Mouse (Mus musculus) cortical plate, adult 2 months (tissue): ENCODE results near the gene Myt1l.

Experiments
- CTCF ChIP-seq: fragments of 200-500 bp; IDR thresholded peaks from 2 replicates; pipeline ENCODE4 v1.5.1; 2011; ENCODE audit warnings: mild to moderate bottlenecking, control low read depth, low read length; ENCODE audit not compliant: insufficient read depth; ENCODE audit errors: extremely low read depth
- POLR2A ChIP-seq: fragments of 200-500 bp; IDR thresholded peaks from 2 replicates; pipeline ENCODE4 v1.6.1; 2011; ENCODE audit warnings: mild to moderate bottlenecking, low read length, control low read depth; ENCODE audit not compliant: insufficient read depth; ENCODE audit errors: extremely low read depth

- TF ChIP-seq POLR2A (no peak), CTCF (no peak)
Measured at GRCm38 (mm10) chr12:29570351-29570750, 42.2 kb downstream of the Myt1l start.
